Mouse (Mus musculus) lung, embryonic 15.5 days (tissue): ENCODE data around the gene Trim40. TPM values are rescaled to one million over a fixed set of nuclear protein-coding genes. Genes with fewer than 3 reads are reported as not detected.

Experiments used
- ATAC-seq: fragments of 200-750 bp; cut with Nextera tagmentation; 2 replicates; pipeline ENCODE4 v1.8.0; 2017; ENCODE audit warnings: moderate number of reproducible peaks, borderline replicate concordance; ENCODE audit not compliant: low FRiP score, low TSS enrichment; ENCODE audit errors: extremely low read depth
- H3K27ac ChIP-seq: fragments of 300-500 bp; sonication (generic); 2 replicates; pipeline ENCODE4 v1.5.1; 2015; ENCODE audit warnings: moderate library complexity, mild to moderate bottlenecking, inconsistent platforms
- H3K27me3 ChIP-seq: fragments of 300-500 bp; sonication (generic); 2 replicates; pipeline ENCODE4 v1.6.1; 2015; ENCODE audit warnings: inconsistent platforms
- H3K36me3 ChIP-seq: fragments of 300-500 bp; sonication (generic); 2 replicates; pipeline ENCODE4 v1.6.1; 2015; ENCODE audit warnings: inconsistent platforms
- H3K4me1 ChIP-seq: fragments of 300-500 bp; sonication (generic); 2 replicates; pipeline ENCODE4 v1.6.1; 2015; ENCODE audit warnings: inconsistent platforms
- H3K4me2 ChIP-seq: fragments of 300-500 bp; sonication (generic); 2 replicates; pipeline ENCODE4 v1.6.1; 2015; ENCODE audit warnings: inconsistent platforms, mild to moderate bottlenecking, moderate library complexity
- H3K4me3 ChIP-seq: fragments of 300-500 bp; sonication (generic); 2 replicates; pipeline ENCODE4 v1.5.1; 2015; ENCODE audit warnings: mild to moderate bottlenecking, inconsistent platforms
- H3K9ac ChIP-seq: fragments of 300-500 bp; sonication (generic); 2 replicates; pipeline ENCODE4 v1.6.1; 2015; ENCODE audit warnings: inconsistent platforms
- H3K9me3 ChIP-seq: fragments of 300-500 bp; sonication (generic); 2 replicates; pipeline ENCODE4 v1.6.1; 2016; ENCODE audit warnings: inconsistent platforms
- WGBS: fragments of 180-500 bp; shearing (Covaris S2); methylation state at CpG from one replicate; pipeline ENCODE4 v1.1.7; 2015; 5-methylcytosine and 5-hydroxymethylcytosine counted together
- polyA plus RNA-seq: library from polyadenylated mRNA; unstranded; fragments of >200 nt; fragmentation: Nextera tagmentation; extraction: Ambion mirVana; gene quantifications from 2 replicates; pipeline ENCODE4 v1.2.1, GENCODE M21; 2015

The Trim40 gene
- polyA plus RNA-seq, 1 experiment from 2014 or later: not detected

DNA sequence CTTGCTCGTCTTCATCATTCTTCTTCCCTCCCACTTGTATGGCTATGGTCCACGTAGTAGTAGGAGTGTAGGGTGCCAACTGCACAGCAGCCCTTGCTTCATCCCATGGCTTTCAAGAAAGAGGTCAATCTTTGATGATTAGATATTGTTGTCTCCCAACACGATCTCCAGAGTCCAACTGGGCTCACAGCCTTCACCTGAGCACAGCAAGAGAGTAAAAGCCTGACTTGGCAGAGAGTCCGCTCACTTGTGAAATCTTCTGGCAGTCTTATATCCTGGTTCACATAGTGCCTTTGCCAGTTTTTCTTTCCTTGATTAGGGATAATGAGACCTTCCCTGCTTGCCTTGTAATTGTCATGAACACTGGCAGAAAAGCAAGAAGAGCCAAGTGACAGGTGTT lies 33.7 kb downstream of the Trim40 start:
- WGBS: 92% methylated on average over 4 of the region's 4 CpGs
- Histone ChIP-seq H3K9ac (no peak overlapping the region), H3K36me3 (peaks cover 61% of the 10 kb centered on the region), H3K4me1 (0 out of 2 replicates have a peak, but pooled peaks cover 2% of the 10 kb centered on the region), H3K4me3 (no peak overlapping the region), H3K27ac (no peak overlapping the region), H3K9me3 (no peaks in the 10 kb centered on the region), H3K27me3 (no peaks in the 10 kb centered on the region), H3K4me2 (no peak overlapping the region)
- ATAC-seq: no peak

DNA sequence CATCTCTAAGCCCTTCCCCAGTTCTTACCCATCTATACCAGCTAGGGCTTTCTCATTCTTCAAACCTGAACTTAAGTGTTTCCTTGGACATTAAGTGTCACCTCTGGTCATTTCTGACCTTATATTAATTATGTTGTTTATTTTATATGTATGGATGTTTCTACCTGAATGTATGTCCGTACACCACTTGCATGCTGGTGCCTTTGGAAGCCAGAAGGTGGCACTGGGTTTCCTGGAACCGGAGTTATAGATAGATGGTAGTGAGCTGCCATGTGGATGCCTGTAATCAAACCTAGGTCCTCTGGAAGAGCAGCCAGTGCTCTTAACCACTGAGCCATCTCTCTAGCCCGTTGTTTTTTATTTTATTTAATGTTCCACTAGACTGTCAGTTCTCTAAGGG lies 34.4 kb downstream of the Trim40 start:
- no peak overlapping the region for H3K27ac ChIP-seq
- H3K36me3 ChIP-seq: peaks cover 63% of the 10 kb centered on the region
- 88% methylated on average over 3 of the region's 3 CpGs for WGBS
- no peaks in the 10 kb centered on the region for H3K9me3 ChIP-seq
- no peak overlapping the region for H3K4me3 ChIP-seq
- no peak for ATAC-seq
- H3K9ac ChIP-seq: no peak overlapping the region
- no peak overlapping the region for H3K4me2 ChIP-seq
- no peaks in the 10 kb centered on the region for H3K27me3 ChIP-seq
- H3K4me1 ChIP-seq: 0 out of 2 replicates have a peak, but pooled peaks cover 5% of the 10 kb centered on the region

DNA sequence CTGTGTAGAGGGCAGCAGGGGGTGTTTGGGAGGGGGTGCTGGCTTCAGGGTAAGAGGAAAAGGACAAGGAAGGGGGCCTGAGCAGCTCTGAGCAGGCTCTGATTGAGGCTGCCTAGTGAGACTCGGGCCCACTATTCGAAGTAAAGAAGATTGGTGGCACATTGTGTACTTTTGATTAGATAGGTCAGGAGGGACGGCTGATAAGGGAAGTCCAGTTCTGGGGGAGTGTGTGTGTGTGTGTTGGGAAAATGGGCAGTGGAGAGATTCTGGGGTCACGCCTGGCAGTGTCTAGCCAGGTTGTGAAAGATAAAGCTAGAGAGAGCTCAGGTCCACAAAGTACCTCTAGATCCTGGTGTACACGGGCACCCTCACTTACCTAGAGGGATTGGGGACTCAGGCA lies 38.3 kb downstream of the Trim40 start:
- 53% methylated on average over 5 of the region's 5 CpGs for WGBS
- no peaks in the 10 kb centered on the region for H3K9me3 ChIP-seq

DNA sequence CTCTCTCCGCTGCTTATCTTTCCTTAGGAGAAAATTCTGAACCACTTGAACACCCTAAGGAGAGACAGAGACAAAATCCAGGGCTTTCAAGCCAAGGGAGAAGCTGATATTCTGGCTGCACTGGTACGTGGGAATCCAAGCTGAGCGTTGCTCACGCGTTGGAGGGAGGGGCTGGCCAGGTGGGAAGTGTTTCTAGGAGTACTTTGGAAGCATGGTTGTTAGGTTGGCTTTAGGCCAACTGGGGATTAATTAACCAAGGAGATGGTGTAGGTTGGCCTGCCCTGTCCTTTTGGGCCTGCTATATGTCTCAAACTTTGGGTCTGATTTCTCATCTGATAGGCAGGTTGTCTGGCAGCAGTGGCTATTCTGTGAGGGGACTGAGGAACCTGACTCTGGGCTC lies 38.7 kb downstream of the Trim40 start:
- WGBS: 60% methylated on average over 5 of the region's 5 CpGs
- Histone ChIP-seq H3K9me3 (no peaks in the 10 kb centered on the region), H3K36me3 (peaks cover 35% of the 10 kb centered on the region)

More for the DNA sequence above, 38.3 kb downstream of the Trim40 start:
- Histone ChIP-seq H3K4me3 (no peak overlapping the region), H3K4me2 (no peak overlapping the region), H3K27me3 (no peaks in the 10 kb centered on the region), H3K4me1 (0 out of 2 replicates have a peak, but pooled peaks cover 9% of the 10 kb centered on the region), H3K36me3 (peaks cover 39% of the 10 kb centered on the region), H3K27ac (no peak overlapping the region), H3K9ac (no peak overlapping the region)
- ATAC-seq: no peak

DNA sequence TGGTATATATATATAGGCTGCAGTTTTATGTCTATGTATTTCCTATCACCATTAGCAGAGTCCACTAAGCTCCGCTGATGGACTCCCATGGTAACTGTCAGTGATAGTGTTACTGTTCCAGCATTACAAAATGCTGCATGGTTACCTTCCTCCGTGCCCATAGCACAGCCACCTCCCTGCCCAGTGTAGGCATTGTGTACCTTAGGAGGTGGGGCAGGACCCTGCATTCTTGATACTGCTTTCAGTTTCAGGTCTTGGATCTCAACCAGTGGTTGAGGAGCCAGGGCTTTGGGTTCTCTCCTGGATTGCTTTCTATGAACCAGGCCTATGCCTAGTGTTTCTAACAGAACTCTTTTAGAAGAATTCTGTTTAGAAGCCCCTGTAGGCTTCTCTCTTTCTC lies 39.9 kb downstream of the Trim40 start:
- Histone ChIP-seq H3K4me2 (no peak overlapping the region), H3K36me3 (peaks cover 26% of the 10 kb centered on the region), H3K9me3 (no peaks in the 10 kb centered on the region), H3K27ac (no peak overlapping the region), H3K4me1 (0 out of 2 replicates have a peak, but pooled peaks cover 9% of the 10 kb centered on the region), H3K27me3 (no peaks in the 10 kb centered on the region), H3K9ac (no peak overlapping the region), H3K4me3 (no peak overlapping the region)
- no peak for ATAC-seq
- 83% methylated on average over 2 of the region's 2 CpGs for WGBS

More for the DNA sequence above, 38.7 kb downstream of the Trim40 start:
- Histone ChIP-seq H3K4me3 (no peak overlapping the region), H3K27ac (no peak overlapping the region), H3K9ac (no peak overlapping the region), H3K27me3 (no peaks in the 10 kb centered on the region), H3K4me1 (0 out of 2 replicates have a peak, but pooled peaks cover 9% of the 10 kb centered on the region), H3K4me2 (no peak overlapping the region)
- no peak for ATAC-seq

DNA sequence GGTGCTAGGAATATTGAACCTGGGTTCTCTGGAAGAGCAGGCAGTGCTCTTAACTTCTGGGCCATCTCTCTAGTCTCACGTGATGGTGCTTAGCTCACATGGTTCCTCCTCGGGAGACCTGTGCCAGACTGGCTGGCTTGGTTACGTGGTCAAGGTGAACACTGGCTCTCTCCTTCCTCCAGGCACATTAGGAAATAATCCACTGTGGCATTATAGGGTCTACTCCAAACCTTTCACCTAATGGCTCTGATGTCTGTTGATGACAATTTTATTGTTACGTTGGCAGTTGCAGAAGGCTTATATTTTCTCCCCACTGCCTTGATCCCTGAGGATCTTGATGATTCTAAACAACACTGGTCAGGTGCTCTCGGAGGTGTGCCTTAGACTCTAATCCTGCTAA lies 41.0 kb downstream of the Trim40 start:
- Histone ChIP-seq H3K4me2 (no peak overlapping the region), H3K4me1 (0 out of 2 replicates have a peak, but pooled peaks cover 9% of the 10 kb centered on the region), H3K9me3 (no peaks in the 10 kb centered on the region), H3K27me3 (no peaks in the 10 kb centered on the region), H3K27ac (no peak overlapping the region), H3K36me3 (peaks cover 19% of the 10 kb centered on the region), H3K9ac (no peak overlapping the region), H3K4me3 (no peak overlapping the region)
- ATAC-seq: no peak
- WGBS: 81% methylated on average over 5 of the region's 5 CpGs

DNA sequence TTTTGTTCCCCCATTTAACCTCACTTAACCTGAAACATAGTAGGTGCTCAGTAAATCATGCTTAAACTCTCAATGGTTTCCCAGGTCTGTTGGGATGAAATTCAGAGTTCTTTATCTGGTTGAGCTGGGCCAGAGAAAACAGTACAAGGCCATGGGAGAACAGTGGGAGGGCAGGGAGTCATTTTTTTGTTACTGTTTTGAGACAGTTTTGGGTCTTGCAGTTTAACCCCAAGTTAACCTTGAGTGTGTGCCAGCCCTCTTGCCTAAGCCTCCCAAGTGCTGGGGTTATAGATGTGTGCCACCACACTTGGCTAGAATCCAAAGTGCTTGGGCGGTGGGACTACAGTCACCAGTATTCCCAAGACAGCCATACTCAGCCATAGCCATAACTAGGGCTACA lies 45.2 kb downstream of the Trim40 start:
- H3K4me1 ChIP-seq: 0 out of 2 replicates have a peak, but pooled peaks cover under 1% of the 10 kb centered on the region
- no peak overlapping the region for H3K4me2 ChIP-seq
- H3K27ac ChIP-seq: no peak overlapping the region
- ATAC-seq: peak; percentile 65; the same call in 1 of the 2 replicates
- H3K27me3 ChIP-seq: no peaks in the 10 kb centered on the region
- 32% methylated on average over 1 of the region's 1 CpGs for WGBS
- H3K4me3 ChIP-seq: no peak overlapping the region
- no peaks in the 10 kb centered on the region for H3K9me3 ChIP-seq
- H3K36me3 ChIP-seq: no peaks in the 10 kb centered on the region
- no peak overlapping the region for H3K9ac ChIP-seq

DNA sequence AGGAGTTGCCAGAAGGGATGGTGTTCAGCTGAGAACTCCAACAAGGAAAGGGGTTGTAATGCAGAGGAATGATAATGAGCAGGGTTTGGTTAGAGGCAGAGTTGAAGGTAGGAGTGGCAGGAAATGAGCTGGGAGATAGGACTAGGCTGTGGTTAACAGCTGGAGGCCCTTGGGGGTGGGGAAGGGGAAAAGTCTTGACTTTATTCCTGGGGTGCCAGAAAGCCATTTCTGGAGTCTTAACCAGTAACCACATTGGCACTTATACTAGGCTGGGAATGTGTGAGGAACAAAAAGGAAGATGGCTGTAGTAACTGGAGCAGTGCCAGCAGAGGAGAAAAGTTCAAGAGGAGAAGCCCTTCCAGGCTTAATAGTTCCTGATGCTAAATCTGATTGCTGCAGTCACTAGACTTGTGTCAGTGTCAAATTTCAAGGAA lies 45.6 kb downstream of the Trim40 start:
- no peak for ATAC-seq
- no peaks in the 10 kb centered on the region for H3K27me3 ChIP-seq

DNA sequence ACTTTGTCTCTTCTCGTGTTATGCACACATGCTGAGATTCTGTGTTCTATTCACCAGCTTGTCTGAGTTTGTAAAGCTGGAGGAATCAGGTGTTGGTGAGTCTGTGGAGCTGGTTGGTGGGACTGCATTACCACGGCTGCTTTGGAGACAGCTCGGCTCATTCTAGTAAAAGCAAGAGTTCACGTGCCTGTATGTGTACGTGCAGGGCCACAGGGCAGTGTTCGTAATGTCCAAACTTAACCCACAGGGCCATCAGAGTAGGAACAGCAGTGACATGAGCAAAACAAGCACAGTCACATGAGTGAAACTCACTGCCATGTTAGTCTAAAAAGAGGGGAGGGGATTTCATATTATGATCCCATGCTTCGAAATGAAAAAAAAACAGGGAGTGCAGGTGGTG lies 46.2 kb downstream of the Trim40 start:
- ATAC-seq: no peak
- H3K27ac ChIP-seq: no peak overlapping the region
- no peak overlapping the region for H3K9ac ChIP-seq
- H3K9me3 ChIP-seq: no peaks in the 10 kb centered on the region
- no peak overlapping the region for H3K4me2 ChIP-seq
- 78% methylated on average over 7 of the region's 7 CpGs for WGBS
- no peaks in the 10 kb centered on the region for H3K27me3 ChIP-seq
- no peak overlapping the region for H3K4me3 ChIP-seq
- H3K4me1 ChIP-seq: no peaks in the 10 kb centered on the region
- H3K36me3 ChIP-seq: 0 out of 2 replicates have a peak, but pooled peaks cover 2% of the 10 kb centered on the region

More for the DNA sequence above, 45.6 kb downstream of the Trim40 start:
- Histone ChIP-seq H3K4me3 (no peak overlapping the region), H3K4me2 (no peak overlapping the region), H3K9ac (no peak overlapping the region), H3K36me3 (no peaks in the 10 kb centered on the region), H3K4me1 (no peaks in the 10 kb centered on the region), H3K27ac (no peak overlapping the region), H3K9me3 (no peaks in the 10 kb centered on the region)

DNA sequence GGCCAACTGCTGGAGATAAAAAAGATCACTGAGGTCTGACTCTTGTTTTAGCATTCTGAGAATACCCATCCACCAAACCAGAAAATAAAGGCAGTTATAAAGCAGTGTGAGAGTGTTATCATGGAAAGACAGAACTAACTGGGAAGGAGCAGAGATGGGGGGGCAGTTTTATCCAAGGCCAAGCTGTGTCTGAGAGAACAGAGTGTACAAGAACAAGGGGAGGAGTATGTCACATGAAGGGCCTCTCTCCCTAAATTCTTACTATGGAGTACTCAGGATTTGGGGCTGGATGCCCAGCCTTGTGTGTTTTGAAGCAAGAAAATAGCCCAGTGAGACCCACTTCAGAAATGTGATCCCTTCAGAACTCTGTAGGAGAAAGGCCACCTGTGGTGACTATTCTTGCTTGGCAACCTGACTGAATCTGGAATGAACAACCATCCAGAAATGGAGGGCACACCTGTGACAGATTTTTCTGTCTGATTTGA lies 48.9 kb downstream of the Trim40 start:
- no peak overlapping the region for H3K27ac ChIP-seq
- no peak for ATAC-seq
- H3K4me1 ChIP-seq: peaks cover 17% of the 10 kb centered on the region
- H3K36me3 ChIP-seq: 0 out of 2 replicates have a peak, but pooled peaks cover 2% of the 10 kb centered on the region
- no peak overlapping the region for H3K4me2 ChIP-seq
- no peak overlapping the region for H3K4me3 ChIP-seq
- no peaks in the 10 kb centered on the region for H3K27me3 ChIP-seq
- H3K9ac ChIP-seq: no peak overlapping the region
- H3K9me3 ChIP-seq: no peaks in the 10 kb centered on the region

DNA sequence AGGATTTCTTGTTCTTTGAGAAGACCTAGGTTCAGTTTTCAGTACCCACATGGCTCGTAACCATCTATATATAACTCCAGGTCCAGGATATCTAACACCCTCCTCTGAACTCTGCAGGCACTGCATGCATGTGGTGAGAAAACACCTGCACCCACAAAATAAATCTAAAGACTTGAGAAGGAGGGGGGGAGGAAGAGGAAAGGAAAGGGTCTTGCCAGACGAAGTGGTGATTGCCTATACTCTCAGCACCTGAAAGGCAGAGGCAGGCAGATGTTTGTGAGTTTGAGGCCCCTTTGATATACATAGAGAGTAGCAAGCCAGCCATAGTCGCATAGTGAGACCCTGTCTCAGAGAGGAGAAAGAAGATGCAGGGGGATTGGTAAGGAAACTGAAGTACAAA lies 50.0 kb downstream of the Trim40 start:
- no peak overlapping the region for H3K27ac ChIP-seq
- 80% methylated on average over 3 of the region's 3 CpGs for WGBS
- H3K4me2 ChIP-seq: no peak overlapping the region
- no peaks in the 10 kb centered on the region for H3K27me3 ChIP-seq
- H3K4me1 ChIP-seq: peaks cover 20% of the 10 kb centered on the region
- no peaks in the 10 kb centered on the region for H3K9me3 ChIP-seq
- no peak overlapping the region for H3K9ac ChIP-seq
- H3K36me3 ChIP-seq: 0 out of 2 replicates have a peak, but pooled peaks cover 2% of the 10 kb centered on the region
- no peak for ATAC-seq
- no peak overlapping the region for H3K4me3 ChIP-seq

DNA sequence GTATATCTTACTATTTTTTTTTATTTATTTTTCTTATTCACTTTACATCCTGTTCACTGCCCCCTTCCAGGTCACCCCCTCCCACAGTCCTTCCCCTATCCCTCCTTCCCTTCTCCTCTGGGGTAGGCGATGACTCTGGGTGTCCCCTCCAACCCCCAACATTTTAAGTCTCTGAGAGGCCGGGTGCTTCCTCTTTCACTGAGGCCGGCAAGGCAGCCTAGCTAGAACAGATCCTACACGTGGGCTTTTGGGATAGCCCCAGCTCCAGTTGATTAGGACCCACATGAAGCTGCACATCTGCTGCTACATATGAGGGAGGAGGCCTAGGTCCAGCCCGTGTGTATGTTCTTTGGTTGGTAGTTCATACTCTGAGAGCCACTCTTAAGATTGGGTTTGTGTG lies 50.9 kb downstream of the Trim40 start:
- no peaks in the 10 kb centered on the region for H3K9me3 ChIP-seq
- H3K27ac ChIP-seq: no peak overlapping the region
- H3K9ac ChIP-seq: no peak overlapping the region
- no peaks in the 10 kb centered on the region for H3K27me3 ChIP-seq
- no peak overlapping the region for H3K4me3 ChIP-seq
- H3K4me2 ChIP-seq: no peak overlapping the region
- H3K36me3 ChIP-seq: 0 out of 2 replicates have a peak, but pooled peaks cover 2% of the 10 kb centered on the region
- H3K4me1 ChIP-seq: peaks cover 20% of the 10 kb centered on the region
- ATAC-seq: no peak
- WGBS: 64% methylated on average over 5 of the region's 5 CpGs
